Comparison of ENCODE assay signal across 8 mouse cellular contexts in the genomic region with DNA sequence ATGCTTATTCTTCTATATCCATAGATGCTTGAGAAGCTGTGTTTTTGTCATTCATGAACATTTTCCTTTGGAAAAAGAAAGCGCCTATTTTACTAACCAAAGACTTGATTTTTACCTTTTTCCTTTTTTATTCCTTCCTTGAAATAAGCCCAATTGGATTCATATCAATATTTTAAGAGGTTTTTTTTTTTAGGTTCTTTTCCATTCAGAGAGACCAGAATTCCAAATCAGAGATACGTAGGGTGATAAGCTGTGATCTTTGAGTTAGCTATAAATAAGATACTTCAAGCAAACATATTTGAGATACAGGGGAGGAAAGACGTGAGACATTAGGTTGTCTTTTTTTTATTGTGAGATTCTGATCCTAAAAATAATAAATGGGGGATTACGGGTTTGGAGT. TPM values are rescaled to one million over a fixed set of nuclear protein-coding genes. Genes with fewer than 3 reads are reported as not detected.
DNase-seq lines count a peak whose midpoint lies in the region; ATAC-seq and TF ChIP-seq lines count a peak whose summit lies in the region.

A gene (plus strand): TSS at position 301 of the 400 bp plus-strand sequence.

- no peak for DNase-seq in testis, postnatal 10 days (ENCODE audit: low spot score)
- no peak for DNase-seq in thymus, postnatal 4 days
- DNase-seq in testis, postnatal 14 days (ENCODE audit: low spot score) = no peak
- no peak for DNase-seq in right cerebral cortex, postnatal 25 days

- no peaks in the 10 kb centered on the region for H3K27me3 ChIP-seq in testis, adult 2 months (ENCODE audit: control insufficient read depth, insufficient read depth, low read length)
- no peaks in the 10 kb centered on the region for H3K27me3 ChIP-seq in forebrain, embryonic 13.5 days
- H3K27me3 ChIP-seq in hindbrain, embryonic 12.5 days = no peaks in the 10 kb centered on the region
- H3K27me3 ChIP-seq in liver, embryonic 16.5 days (ENCODE audit: control insufficient read depth, insufficient read depth, low read depth, low read length) = no peaks in the 10 kb centered on the region

- no peak for TF ChIP-seq POLR2A in testis, adult 2 months (IDR thresholded peaks at IDR 0.05; ENCODE audit: control insufficient read depth, low read depth, low read length)

- H3K4me2 ChIP-seq in forebrain, embryonic 13.5 days = peak within 1 kb of the TSS; percentile 75
- peak within 1 kb of the TSS; percentile 82 for H3K4me2 ChIP-seq in hindbrain, embryonic 12.5 days (replicated peaks)
- peak within 1 kb of the TSS; percentile 70 for H3K4me2 ChIP-seq in liver, embryonic 16.5 days (ENCODE audit: low read depth, low read length)

- TF ChIP-seq CTCF in testis, adult 2 months (IDR thresholded peaks at IDR 0.05; ENCODE audit: control insufficient read depth, insufficient read depth, insufficient replicate concordance, low read depth, low read length) = no peak

- peak within 1 kb of the TSS; percentile 97 for H3K4me3 ChIP-seq in testis, adult 2 months (ENCODE audit: control insufficient read depth, low read depth, low read length)
- peak within 1 kb of the TSS; percentile 72 for H3K4me3 ChIP-seq in forebrain, embryonic 13.5 days
- H3K4me3 ChIP-seq in hindbrain, embryonic 12.5 days = peak within 1 kb of the TSS; percentile 80
- H3K4me3 ChIP-seq in liver, embryonic 16.5 days (ENCODE audit: low read depth, low read length) = peak within 1 kb of the TSS; percentile 100

- H3K36me3 ChIP-seq in testis, adult 2 months (ENCODE audit: control insufficient read depth, insufficient read depth, low read length) = no peaks in the 10 kb centered on the region; the same call in 1 of the 2 replicates
- no peaks in the 10 kb centered on the region for H3K36me3 ChIP-seq in forebrain, embryonic 13.5 days (ENCODE audit: poor library complexity, severe bottlenecking)
- H3K36me3 ChIP-seq in hindbrain, embryonic 12.5 days = no peaks in the 10 kb centered on the region
- H3K36me3 ChIP-seq in liver, embryonic 16.5 days (ENCODE audit: control insufficient read depth, insufficient read depth) = peaks cover 21% of the 10 kb centered on the region

- WGBS in forebrain, embryonic 13.5 days = 85% methylated on average over 4 of the region's 4 CpGs
- WGBS in hindbrain, embryonic 12.5 days = 76% methylated on average over 4 of the region's 4 CpGs
- WGBS in liver, embryonic 16.5 days (ENCODE audit: insufficient replicate concordance) = 73% methylated on average over 4 of the region's 4 CpGs

- peak within 1 kb of the TSS; percentile 87 for H3K9ac ChIP-seq in forebrain, embryonic 13.5 days
- H3K9ac ChIP-seq in hindbrain, embryonic 12.5 days = peak within 1 kb of the TSS; percentile 82
- H3K9ac ChIP-seq in liver, embryonic 16.5 days (ENCODE audit: low read depth, low read length) = peak within 1 kb of the TSS; percentile 99

- peak within 1 kb of the TSS; percentile 85 for H3K27ac ChIP-seq in testis, adult 2 months (ENCODE audit: control insufficient read depth, insufficient read depth, low read depth, low read length)
- H3K27ac ChIP-seq in forebrain, embryonic 13.5 days = peak within 1 kb of the TSS; percentile 74
- H3K27ac ChIP-seq in hindbrain, embryonic 12.5 days = peak within 1 kb of the TSS; percentile 94
- peak within 1 kb of the TSS; percentile 95 for H3K27ac ChIP-seq in liver, embryonic 16.5 days (ENCODE audit: low read length)

- peaks cover 4% of the 10 kb centered on the region; the same call in 1 of the 2 replicates for H3K4me1 ChIP-seq in testis, adult 2 months (ENCODE audit: control insufficient read depth, insufficient read depth, low read length)
- H3K4me1 ChIP-seq in forebrain, embryonic 13.5 days = peaks cover 32% of the 10 kb centered on the region
- peaks cover 27% of the 10 kb centered on the region for H3K4me1 ChIP-seq in hindbrain, embryonic 12.5 days
- H3K4me1 ChIP-seq in liver, embryonic 16.5 days (ENCODE audit: control insufficient read depth, low read depth, low read length) = peaks cover 17% of the 10 kb centered on the region

- H3K9me3 ChIP-seq in forebrain, embryonic 13.5 days (replicated peaks) = no peaks in the 10 kb centered on the region
- no peaks in the 10 kb centered on the region for H3K9me3 ChIP-seq in hindbrain, embryonic 12.5 days (replicated peaks)
- no peaks in the 10 kb centered on the region for H3K9me3 ChIP-seq in liver, embryonic 16.5 days (replicated peaks; ENCODE audit: control insufficient read depth, low read length)

- no peak for ATAC-seq in forebrain, embryonic 13.5 days
- no peak for ATAC-seq in hindbrain, embryonic 12.5 days (ENCODE audit: low FRiP score)
- no peak for ATAC-seq in liver, embryonic 16.5 days (ENCODE audit: low read depth)

RNA-seq across cellular contexts. Expression of the gene that starts here (rescaled TPM):
- polyA plus RNA-seq in testis, adult 2 months (2012; rRNA removed) = 23.6 and 28.8 TPM in 2 replicates
- polyA plus RNA-seq in forebrain, embryonic 13.5 days (2015; fragmentation: Nextera tagmentation; extraction: Ambion mirVana) = 10.4 and 12.4 TPM in 2 replicates
- 16.0 and 18.6 TPM in 2 replicates for polyA plus RNA-seq in hindbrain, embryonic 12.5 days (2016; fragmentation: Nextera tagmentation; extraction: Ambion mirVana)
- polyA plus RNA-seq in liver, embryonic 16.5 days (2015; fragmentation: Nextera tagmentation; extraction: Ambion mirVana) = 20.8 and 21.0 TPM in 2 replicates
